Mouse (Mus musculus): Measurements from ENCODE around the gene Mrpl55. TPM values are rescaled to one million over a fixed set of nuclear protein-coding genes. Genes with fewer than 3 reads are reported as not detected.

Mrpl55 gene
- polyA plus RNA-seq, 1 experiment from 2014 or later = 96.5 TPM

GRCm38 (mm10) chr11:59185490-59185889 lies 16.8 kb upstream of the Mrpl55 start:
- H3K4me3 ChIP-seq (ENCODE audit: low read depth, low read length) = no peak overlapping the region
- TF ChIP-seq CTCF (IDR thresholded peaks at IDR 0.05; ENCODE audit: low read depth) = no peak
- WGBS = 90% methylated on average over 5 of the region's 5 CpGs

GRCm38 (mm10) chr11:59187706-59188105 lies 14.6 kb upstream of the Mrpl55 start:
- H3K4me3 ChIP-seq (ENCODE audit: low read depth, low read length) = no peak overlapping the region

More at GRCm38 (mm10) chr11:59185490-59185889, 16.8 kb upstream of the Mrpl55 start:
- Histone ChIP-seq H3K27ac (ENCODE audit: low read depth, low read length) (no peak overlapping the region), H3K36me3 (ENCODE audit: control insufficient read depth, insufficient read depth) (peaks cover 31% of the 10 kb centered on the region), H3K9ac (ENCODE audit: low read depth, low read length) (no peak overlapping the region), H3K9me3 (ENCODE audit: control insufficient read depth) (no peaks in the 10 kb centered on the region), H3K4me1 (replicated peaks; ENCODE audit: control insufficient read depth, insufficient read depth, low read length) (peaks cover 7% of the 10 kb centered on the region; the same call in 1 of the 2 replicates), H3K27me3 (replicated peaks; ENCODE audit: control insufficient read depth, insufficient read depth, low read length) (no peaks in the 10 kb centered on the region), H3K4me2 (replicated peaks; ENCODE audit: low read depth) (no peak overlapping the region)
- ATAC-seq = no peak

GRCm38 (mm10) chr11:59191231-59192058 lies 10.8 kb upstream of the Mrpl55 start:
- ATAC-seq = peak; percentile 94
- Histone ChIP-seq H3K27me3 (replicated peaks; ENCODE audit: control insufficient read depth, insufficient read depth, low read length) (no peaks in the 10 kb centered on the region), H3K4me2 (replicated peaks; ENCODE audit: low read depth) (peak overlapping the region; percentile 79), H3K9me3 (ENCODE audit: control insufficient read depth) (no peaks in the 10 kb centered on the region), H3K4me1 (replicated peaks; ENCODE audit: control insufficient read depth, insufficient read depth, low read length) (0 out of 2 replicates have a peak, but pooled peaks cover 3% of the 10 kb centered on the region), H3K4me3 (ENCODE audit: low read depth, low read length) (peak overlapping the region; percentile 58), H3K27ac (ENCODE audit: low read depth, low read length) (peak overlapping the region; percentile 73), H3K9ac (ENCODE audit: low read depth, low read length) (peak overlapping the region; percentile 51), H3K36me3 (ENCODE audit: control insufficient read depth, insufficient read depth) (peaks cover 2% of the 10 kb centered on the region; the same call in 1 of the 2 replicates)
- WGBS = under 1% methylated on average over 59 of the region's 59 CpGs
- peak; percentile 29 for TF ChIP-seq CTCF (IDR thresholded peaks at IDR 0.05; ENCODE audit: low read depth)

More at GRCm38 (mm10) chr11:59187706-59188105, 14.6 kb upstream of the Mrpl55 start:
- no peak for TF ChIP-seq CTCF (IDR thresholded peaks at IDR 0.05; ENCODE audit: low read depth)
- peaks cover 29% of the 10 kb centered on the region for H3K36me3 ChIP-seq (ENCODE audit: control insufficient read depth, insufficient read depth)
- peak; percentile 29; the same call in 1 of the 2 replicates for ATAC-seq
- H3K9me3 ChIP-seq (ENCODE audit: control insufficient read depth) = no peaks in the 10 kb centered on the region
- no peak overlapping the region; the same call in 1 of the 2 replicates for H3K27ac ChIP-seq (ENCODE audit: low read depth, low read length)
- H3K4me1 ChIP-seq (replicated peaks; ENCODE audit: control insufficient read depth, insufficient read depth, low read length) = peaks cover 10% of the 10 kb centered on the region; the same call in 1 of the 2 replicates
- no peak overlapping the region for H3K9ac ChIP-seq (ENCODE audit: low read depth, low read length)
- no peak overlapping the region for H3K4me2 ChIP-seq (replicated peaks; ENCODE audit: low read depth)
- WGBS = 28% methylated on average over 6 of the region's 6 CpGs
- no peaks in the 10 kb centered on the region for H3K27me3 ChIP-seq (replicated peaks; ENCODE audit: control insufficient read depth, insufficient read depth, low read length)

GRCm38 (mm10) chr11:59192059-59192386 lies 10.3 kb upstream of the Mrpl55 start, which contains the start of gene Guk1:
Guk1 (minus strand) TSS chr11:59192212.
- Histone ChIP-seq H3K9me3 (ENCODE audit: control insufficient read depth) (no peaks in the 10 kb centered on the region), H3K4me1 (replicated peaks; ENCODE audit: control insufficient read depth, insufficient read depth, low read length) (0 out of 2 replicates have a peak, but pooled peaks cover 3% of the 10 kb centered on the region), H3K27me3 (replicated peaks; ENCODE audit: control insufficient read depth, insufficient read depth, low read length) (no peaks in the 10 kb centered on the region), H3K9ac (ENCODE audit: low read depth, low read length) (peak within 1 kb of the TSS; percentile 51), H3K4me3 (ENCODE audit: low read depth, low read length) (peak within 1 kb of the TSS; percentile 58), H3K36me3 (ENCODE audit: control insufficient read depth, insufficient read depth) (no peaks in the 10 kb centered on the region; the same call in 1 of the 2 replicates), H3K27ac (ENCODE audit: low read depth, low read length) (peak within 1 kb of the TSS; percentile 73), H3K4me2 (replicated peaks; ENCODE audit: low read depth) (peak within 1 kb of the TSS; percentile 79)
- 4% methylated on average over 16 of the region's 16 CpGs for WGBS
- ATAC-seq = no peak
- TF ChIP-seq CTCF (IDR thresholded peaks at IDR 0.05; ENCODE audit: low read depth) = no peak

GRCm38 (mm10) chr11:59196230-59196629 lies 6.1 kb upstream of the Mrpl55 start:
- H3K4me2 ChIP-seq (replicated peaks; ENCODE audit: low read depth) = no peak overlapping the region
- H3K27me3 ChIP-seq (replicated peaks; ENCODE audit: control insufficient read depth, insufficient read depth, low read length) = no peaks in the 10 kb centered on the region
- no peak overlapping the region for H3K27ac ChIP-seq (ENCODE audit: low read depth, low read length)
- H3K36me3 ChIP-seq (ENCODE audit: control insufficient read depth, insufficient read depth) = peaks cover 7% of the 10 kb centered on the region; the same call in 1 of the 2 replicates
- H3K9ac ChIP-seq (ENCODE audit: low read depth, low read length) = no peak overlapping the region
- H3K4me3 ChIP-seq (ENCODE audit: low read depth, low read length) = no peak overlapping the region
- H3K4me1 ChIP-seq (replicated peaks; ENCODE audit: control insufficient read depth, insufficient read depth, low read length) = peaks cover under 1% of the 10 kb centered on the region; the same call in 1 of the 2 replicates
- H3K9me3 ChIP-seq (ENCODE audit: control insufficient read depth) = no peaks in the 10 kb centered on the region
- TF ChIP-seq CTCF (IDR thresholded peaks at IDR 0.05; ENCODE audit: low read depth) = no peak
- ATAC-seq = no peak

DNA sequence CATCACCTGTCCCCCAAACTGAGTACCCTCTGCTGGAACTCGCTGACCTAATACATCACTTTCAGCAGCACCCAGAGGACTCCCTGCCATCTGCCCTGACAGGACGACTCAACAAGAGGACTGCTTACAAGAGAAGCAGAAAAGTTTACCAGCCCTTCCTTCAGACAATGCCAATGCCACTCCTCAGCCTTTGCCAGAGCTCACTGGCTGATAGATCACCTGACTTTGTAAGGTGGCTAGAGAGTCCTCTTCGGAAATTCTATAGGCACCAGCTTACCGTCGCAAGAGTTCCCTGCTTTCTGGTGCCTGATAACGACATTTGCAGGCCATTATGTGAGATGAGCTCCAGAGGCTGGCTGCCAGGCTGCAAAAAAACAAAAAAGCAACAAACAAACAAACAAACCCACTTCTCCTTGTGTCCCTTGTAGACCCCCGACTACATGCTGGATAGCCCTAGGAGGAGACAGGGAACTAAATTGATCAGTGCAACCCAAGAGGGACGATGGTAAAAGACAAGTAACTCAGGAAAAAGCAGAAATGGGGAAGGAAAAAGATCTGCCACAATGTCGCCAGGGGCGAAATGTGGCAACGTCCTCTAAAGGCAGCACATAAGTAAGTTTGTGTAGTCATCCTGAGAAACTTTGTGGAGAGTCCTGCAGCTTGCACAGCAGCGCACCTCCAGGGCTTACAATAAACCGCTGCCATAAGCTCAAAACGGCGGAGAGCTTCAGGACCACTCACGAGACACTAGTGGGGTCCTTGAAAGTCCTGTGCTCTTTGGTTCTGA lies 877 bp upstream of the Mrpl55 start:
- H3K4me1 ChIP-seq (replicated peaks; ENCODE audit: control insufficient read depth, insufficient read depth, low read length) = peaks cover 9% of the 10 kb centered on the region; the same call in 1 of the 2 replicates
- no peaks in the 10 kb centered on the region for H3K9me3 ChIP-seq (ENCODE audit: control insufficient read depth)
- 25% methylated on average over 16 of the region's 16 CpGs for WGBS
- H3K27ac ChIP-seq (ENCODE audit: low read depth, low read length) = peak overlapping the region; percentile 64
- peak overlapping the region; percentile 92 for H3K4me3 ChIP-seq (ENCODE audit: low read depth, low read length)
- peaks cover 21% of the 10 kb centered on the region for H3K36me3 ChIP-seq (ENCODE audit: control insufficient read depth, insufficient read depth)
- TF ChIP-seq CTCF (IDR thresholded peaks at IDR 0.05; ENCODE audit: low read depth) = no peak
- no peak for ATAC-seq
- H3K27me3 ChIP-seq (replicated peaks; ENCODE audit: control insufficient read depth, insufficient read depth, low read length) = no peaks in the 10 kb centered on the region
- peak overlapping the region; percentile 87 for H3K4me2 ChIP-seq (replicated peaks; ENCODE audit: low read depth)
- H3K9ac ChIP-seq (ENCODE audit: low read depth, low read length) = peak overlapping the region; percentile 81

Data from intestine, postnatal 0 days (tissue).